Mouse (Mus musculus): ENCODE measurements around the gene Cdh6. TPM values are rescaled to one million over a fixed set of nuclear protein-coding genes. Genes with fewer than 3 reads are reported as not detected.

Gene Cdh6
- 0.12 TPM for polyA plus RNA-seq (2017; shearing (Covaris generic))

GRCm38 (mm10) chr15:13173071-13173778 is at the start of gene Cdh6:
Cdh6 (minus strand) TSS chr15:13173675.

